Comparison of ENCODE assay signal across 15 mouse cellular contexts in genomic region chrX:169923417-169923816, GRCm38 (mm10).
A peak's percentile ranks its signal among the peaks of the same experiment; 100 is the strongest.
DNase-seq lines count a peak whose midpoint lies in the region; ATAC-seq and TF ChIP-seq lines count a peak whose summit lies in the region.
"Had no signal": no experiment of that assay in that cellular context is flagged by ENCODE, and none has a peak within 500 bp of the region (broad histone marks: within the 10 kb centered on the region; RNA-seq: fewer than 3 reads in every experiment).

No protein-coding gene starts in this region.

- no peak for TF ChIP-seq RAD21 in CH12.LX (IDR thresholded peaks at IDR 0.05; ENCODE audit: low read depth, low read length)

- peak overlapping the region; percentile 62 for H3K27ac ChIP-seq in layer of hippocampus, adult 2 months
- no peak overlapping the region for H3K27ac ChIP-seq in CH12.LX (ENCODE audit: insufficient read depth, low read depth)
- no peak overlapping the region; the same call in 1 of the 2 replicates for H3K27ac ChIP-seq in forebrain, embryonic 16.5 days (ENCODE audit: low read length)
- H3K27ac ChIP-seq in midbrain, embryonic 16.5 days (ENCODE audit: low read length), result peak overlapping the region; percentile 28; the same call in 1 of the 2 replicates
- no peak overlapping the region for H3K27ac ChIP-seq in intestine, embryonic 15.5 days
- H3K27ac ChIP-seq: embryonic facial prominence, embryonic 15.5 days had no signal

- in situ Hi-C loops in CH12.LX (cut with MboI; ENCODE audit: low pct_ligation_motif_present, low pct_unique_long_range_greater_than_20kb, low sequenced_read_pairs), result no loop called here

- peak in 1 of 2 experiments; percentile 1 for DNase-seq in layer of hippocampus, adult 2 months (ENCODE audit: low spot score in 2 of 2)
- no peak for DNase-seq in layer of hippocampus, adult 18-20 months (ENCODE audit: low spot score in 2 of 2)
- DNase-seq in CH12.LX (ENCODE audit: extremely low read depth), result peak; percentile 2
- DNase-seq: adrenal gland, postnatal 36 days; cerebellum, adult 9-10 months; heart, adult 18-20 months; kidney, adult 8-10 months; kidney, postnatal 25 days; lung, adult 18-20 months; right cerebral cortex, postnatal 14 days had no signal

- dilution Hi-C loops in CH12.LX (cut with MboI; ENCODE audit: extremely low pct_ligation_motif_present, extremely low pct_unique_long_range_greater_than_20kb, low sequenced_read_pairs), result no loop called here

- no peaks in the 10 kb centered on the region for H3K9me3 ChIP-seq in CH12.LX (replicated peaks; ENCODE audit: low read length)
- H3K9me3 ChIP-seq in forebrain, embryonic 16.5 days (ENCODE audit: control insufficient read depth, low read length), result no peaks in the 10 kb centered on the region
- no peaks in the 10 kb centered on the region for H3K9me3 ChIP-seq in midbrain, embryonic 16.5 days (replicated peaks; ENCODE audit: control insufficient read depth, low read length, poor library complexity, severe bottlenecking)
- H3K9me3 ChIP-seq in intestine, embryonic 15.5 days, result no peaks in the 10 kb centered on the region
- H3K9me3 ChIP-seq: embryonic facial prominence, embryonic 15.5 days had no signal

- no peak overlapping the region for H3K9ac ChIP-seq in CH12.LX (ENCODE audit: insufficient read depth, low read depth)
- H3K9ac ChIP-seq in forebrain, embryonic 16.5 days (replicated peaks; ENCODE audit: low read depth, low read length), result no peak overlapping the region
- H3K9ac ChIP-seq in midbrain, embryonic 16.5 days (ENCODE audit: low read depth, low read length), result no peak overlapping the region
- no peak overlapping the region for H3K9ac ChIP-seq in intestine, embryonic 15.5 days
- H3K9ac ChIP-seq: embryonic facial prominence, embryonic 15.5 days had no signal

- no peaks in the 10 kb centered on the region for H3K36me3 ChIP-seq in CH12.LX (replicated peaks in 1 of 2; ENCODE audit: control insufficient read depth in 1 of 2, insufficient read depth in 1 of 2, low read length in 1 of 2)
- H3K36me3 ChIP-seq in forebrain, embryonic 16.5 days (ENCODE audit: control insufficient read depth, insufficient read depth), result no peaks in the 10 kb centered on the region
- no peaks in the 10 kb centered on the region for H3K36me3 ChIP-seq in midbrain, embryonic 16.5 days (ENCODE audit: control insufficient read depth, insufficient read depth, low read length)
- H3K36me3 ChIP-seq in intestine, embryonic 15.5 days, result no peaks in the 10 kb centered on the region
- H3K36me3 ChIP-seq: embryonic facial prominence, embryonic 15.5 days had no signal

- no peak for TF ChIP-seq POLR2A in CH12.LX (IDR thresholded peaks at IDR 0.05; ENCODE audit: low read depth, low read length)

- no peak for TF ChIP-seq EP300 in CH12.LX (IDR thresholded peaks at IDR 0.05; ENCODE audit: low read length)

- no peak overlapping the region for H3K4me3 ChIP-seq in layer of hippocampus, adult 2 months
- no peak overlapping the region for H3K4me3 ChIP-seq in CH12.LX (replicated peaks in 1 of 3; ENCODE audit: low read depth in 2 of 3, low read length in 2 of 3, poor library complexity in 1 of 3)
- H3K4me3 ChIP-seq in forebrain, embryonic 16.5 days (replicated peaks; ENCODE audit: low read length), result no peak overlapping the region
- H3K4me3 ChIP-seq in midbrain, embryonic 16.5 days (ENCODE audit: low read depth, low read length), result no peak overlapping the region
- H3K4me3 ChIP-seq in intestine, embryonic 15.5 days (replicated peaks), result no peak overlapping the region
- H3K4me3 ChIP-seq: embryonic facial prominence, embryonic 15.5 days had no signal

- H3K4me1 ChIP-seq in CH12.LX (ENCODE audit: control insufficient read depth in 1 of 2, insufficient read depth in 2 of 2), result no peaks in the 10 kb centered on the region
- H3K4me1 ChIP-seq in forebrain, embryonic 16.5 days (replicated peaks; ENCODE audit: control insufficient read depth, insufficient read depth, low read length), result peaks cover 27% of the 10 kb centered on the region
- H3K4me1 ChIP-seq in midbrain, embryonic 16.5 days (ENCODE audit: control insufficient read depth, insufficient read depth, low read length), result peaks cover 4% of the 10 kb centered on the region
- H3K4me1 ChIP-seq in intestine, embryonic 15.5 days (replicated peaks), result no peaks in the 10 kb centered on the region
- H3K4me1 ChIP-seq: embryonic facial prominence, embryonic 15.5 days had no signal

- H3K4me2 ChIP-seq in CH12.LX (ENCODE audit: insufficient read depth, low read depth, poor library complexity, severe bottlenecking), result no peak overlapping the region
- no peak overlapping the region for H3K4me2 ChIP-seq in forebrain, embryonic 16.5 days (ENCODE audit: low read length)
- H3K4me2 ChIP-seq in midbrain, embryonic 16.5 days (ENCODE audit: low read length), result no peak overlapping the region
- no peak overlapping the region for H3K4me2 ChIP-seq in intestine, embryonic 15.5 days (replicated peaks)
- H3K4me2 ChIP-seq: embryonic facial prominence, embryonic 15.5 days had no signal

- no peaks in the 10 kb centered on the region for H3K79me2 ChIP-seq in CH12.LX (replicated peaks; ENCODE audit: control insufficient read depth, extremely low read depth, insufficient read depth, poor library complexity, severe bottlenecking)

- no peak for TF ChIP-seq CTCF in layer of hippocampus, adult 2 months (conservative IDR thresholded peaks at IDR 0.05)
- TF ChIP-seq CTCF in CH12.LX (conservative IDR thresholded peaks at IDR 0.05 in 1 of 2, IDR thresholded peaks at IDR 0.05 in 1 of 2; ENCODE audit: low read depth in 2 of 2, low read length in 2 of 2), result no peak

- whole genome bisulfite sequencing in forebrain, embryonic 16.5 days, result 29% methylated on average over 1 of the region's 1 CpGs
- WGBS in midbrain, embryonic 16.5 days, result 13% methylated on average over 1 of the region's 1 CpGs
- WGBS in intestine, embryonic 15.5 days, result 67% methylated on average over 1 of the region's 1 CpGs

- H3K27me3 ChIP-seq in CH12.LX (replicated peaks), result no peaks in the 10 kb centered on the region
- no peaks in the 10 kb centered on the region; the same call in 1 of the 2 replicates for H3K27me3 ChIP-seq in forebrain, embryonic 16.5 days (replicated peaks; ENCODE audit: control insufficient read depth, insufficient read depth, low read length)
- H3K27me3 ChIP-seq in midbrain, embryonic 16.5 days (ENCODE audit: control insufficient read depth, insufficient read depth, low read depth, low read length), result 0 out of 2 replicates have a peak, but pooled peaks cover 2% of the 10 kb centered on the region
- no peaks in the 10 kb centered on the region; the same call in 1 of the 2 replicates for H3K27me3 ChIP-seq in intestine, embryonic 15.5 days (replicated peaks)

- ATAC-seq in forebrain, embryonic 16.5 days, result peak; percentile 32; the same call in 1 of the 2 replicates
- 0 out of 2 replicates have a peak, but pooled peaks have one; percentile 21 for ATAC-seq in midbrain, embryonic 16.5 days
- no peak for ATAC-seq in intestine, embryonic 15.5 days
- ATAC-seq in megakaryocyte progenitor cell, adult 5-6 weeks (replicated peaks; ENCODE audit: poor library complexity), result no peak

TF ChIP-seq in CH12.LX, 34 proteins besides CTCF, POLR2A, EP300 and RAD21:
- no peak for TF ChIP-seq JUND (conservative IDR thresholded peaks at IDR 0.05; ENCODE audit: low read depth, low read length)
- no peak for TF ChIP-seq ZNF384 (IDR thresholded peaks at IDR 0.05; ENCODE audit: low read depth, low read length)
- no peak for TF ChIP-seq MAZ (IDR thresholded peaks at IDR 0.05; ENCODE audit: low read depth, low read length)
- TF ChIP-seq HCFC1 (IDR thresholded peaks at IDR 0.05; ENCODE audit: low read depth, low read length), result no peak
- TF ChIP-seq TBP (conservative IDR thresholded peaks at IDR 0.05; ENCODE audit: low read depth, low read length), result no peak
- no peak for TF ChIP-seq USF2 (conservative IDR thresholded peaks at IDR 0.05; ENCODE audit: low read depth, low read length)
- TF ChIP-seq POLR2AphosphoS2 (IDR thresholded peaks at IDR 0.05; ENCODE audit: low read depth, low read length), result no peak
- no peak for TF ChIP-seq RCOR1 (conservative IDR thresholded peaks at IDR 0.05; ENCODE audit: low read depth, low read length)
- TF ChIP-seq KAT2A (IDR thresholded peaks at IDR 0.05; ENCODE audit: insufficient replicate concordance, low read length), result no peak
- TF ChIP-seq E2F4 (IDR thresholded peaks at IDR 0.05; ENCODE audit: insufficient replicate concordance, low read depth, low read length), result no peak
- no peak for TF ChIP-seq ZKSCAN1 (IDR thresholded peaks at IDR 0.05; ENCODE audit: borderline replicate concordance, low read depth, low read length)
- no peak for TF ChIP-seq PAX5 (IDR thresholded peaks at IDR 0.05; ENCODE audit: low read length)

Comparison
In these comparisons a context has a peak if more than half of its experiments do, and no peak if none do; other contexts are left out.
1. H3K27ac ChIP-seq: peak in layer of hippocampus, adult 2 months (single experiment) and midbrain, embryonic 16.5 days (single experiment); none in CH12.LX (single experiment), forebrain, embryonic 16.5 days (single experiment) and intestine, embryonic 15.5 days (single experiment).
2. ATAC-seq: peak in forebrain, embryonic 16.5 days (single experiment) and midbrain, embryonic 16.5 days (single experiment); none in intestine, embryonic 15.5 days (single experiment) and megakaryocyte progenitor cell, adult 5-6 weeks (single experiment).